Mouse (Mus musculus): Measurements from ENCODE around the gene Hoxa4.

Hoxa4 gene

GRCm38 (mm10) chr6:52228475-52229465 lies 37.2 kb upstream of the Hoxa4 start:
- DNase-seq (ENCODE audit: low spot score in 2 of 2) = no peak

GRCm38 (mm10) chr6:52227470-52228222 lies 36.1 kb upstream of the Hoxa4 start:
- DNase-seq (ENCODE audit: low spot score in 2 of 2) = no peak

- no peak for DNase-seq (ENCODE audit: low spot score in 2 of 2)
These were observed 35.2 kb upstream of the Hoxa4 start for GRCm38 (mm10) chr6:52226569-52227257.

- no peak for DNase-seq (ENCODE audit: low spot score in 2 of 2)
These were observed 34.3 kb upstream of the Hoxa4 start for GRCm38 (mm10) chr6:52225612-52226568.

- DNase-seq (ENCODE audit: low spot score in 2 of 2) = no peak
These were observed 33.5 kb upstream of the Hoxa4 start for GRCm38 (mm10) chr6:52224895-52225611.

- no peak for DNase-seq (ENCODE audit: low spot score in 2 of 2)
These were observed 32.6 kb upstream of the Hoxa4 start for GRCm38 (mm10) chr6:52223939-52224760.

GRCm38 (mm10) chr6:52222729-52223128 lies 31.2 kb upstream of the Hoxa4 start:
- DNase-seq (ENCODE audit: low spot score in 2 of 2) = no peak

- DNase-seq (ENCODE audit: low spot score in 2 of 2) = no peak
These were observed 30.6 kb upstream of the Hoxa4 start for GRCm38 (mm10) chr6:52221993-52222685.

- peak; percentile 69 to 82 for DNase-seq (ENCODE audit: low spot score in 2 of 2)
These were observed 29.9 kb upstream of the Hoxa4 start, which contains the start of gene Hoxa7 for GRCm38 (mm10) chr6:52221337-52221992. TSS of gene Hoxa7 (minus strand) at chr6:52221854.

GRCm38 (mm10) chr6:52220865-52221310 lies 29.3 kb upstream of the Hoxa4 start:
- no peak for DNase-seq (ENCODE audit: low spot score in 2 of 2)

- DNase-seq (ENCODE audit: low spot score in 2 of 2) = no peak
These were observed 28.7 kb upstream of the Hoxa4 start for GRCm38 (mm10) chr6:52220003-52220864.

GRCm38 (mm10) chr6:52219234-52219942 lies 27.8 kb upstream of the Hoxa4 start:
- no peak for DNase-seq (ENCODE audit: low spot score in 2 of 2)

GRCm38 (mm10) chr6:52218643-52219215 lies 27.2 kb upstream of the Hoxa4 start:
- no peak for DNase-seq (ENCODE audit: low spot score in 2 of 2)

- DNase-seq (ENCODE audit: low spot score in 2 of 2) = no peak
These were observed 26.5 kb upstream of the Hoxa4 start for GRCm38 (mm10) chr6:52217895-52218642.

- DNase-seq (ENCODE audit: low spot score in 2 of 2) = peak in 1 of 2 experiments; percentile 36
These were observed 25.9 kb upstream of the Hoxa4 start for GRCm38 (mm10) chr6:52217459-52217768.
